Mouse (Mus musculus) cerebellum, adult (tissue): ENCODE results near the gene Atp4b.
"Not testable (repeated sequence)": the region's sequence is repeated elsewhere in the genome, so short reads cannot be mapped to it uniquely, and the experiment has no call there.

Source experiments
- ATAC-seq: cut with Nextera tagmentation; 2 replicates; pipeline ENCODE4 v1.9.2; 2017; ENCODE audit warnings: mild to moderate bottlenecking, moderate library complexity, mixed read lengths; ENCODE audit not compliant: insufficient number of reproducible peaks, low FRiP score, low TSS enrichment

Gene Atp4b

GRCm38 (mm10) chr8:13337245-13337644 is 59.4 kb downstream of the Atp4b start:
- ATAC-seq, result not testable (repeated sequence)
